Mouse (Mus musculus): ENCODE data around the gene Scn8a.

Gene Scn8a

DNA sequence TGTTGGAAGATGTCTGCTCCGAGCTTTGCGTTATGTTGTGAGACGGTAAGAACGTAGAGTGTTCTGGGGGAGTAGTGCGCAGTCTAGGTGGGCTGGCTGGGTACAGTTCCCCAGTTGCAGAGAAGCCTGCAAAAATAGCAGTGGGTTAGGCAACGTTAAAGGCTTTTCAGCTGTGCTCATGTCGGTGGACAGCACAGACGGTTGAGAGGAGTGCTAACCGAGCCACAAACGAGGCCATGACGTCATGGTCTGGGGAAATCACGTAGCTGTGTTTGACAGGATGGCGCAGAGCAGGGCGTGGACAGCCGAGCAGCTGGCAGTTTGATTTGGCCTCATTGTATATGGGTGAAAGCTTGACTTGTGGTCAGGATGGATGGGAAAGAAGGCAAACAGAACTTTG lies 9.4 kb downstream of the Scn8a start:
- DNase-seq (ENCODE audit: low read depth, low spot score) = no peak

GRCm38 (mm10) chr15:100881385-100881784 lies 11.7 kb downstream of the Scn8a start:
- no peak for DNase-seq (ENCODE audit: low read depth, low spot score)

- no peak for DNase-seq (ENCODE audit: low read depth, low spot score)
Observed at GRCm38 (mm10) chr15:100884481-100884880, 14.8 kb downstream of the Scn8a start.

DNA sequence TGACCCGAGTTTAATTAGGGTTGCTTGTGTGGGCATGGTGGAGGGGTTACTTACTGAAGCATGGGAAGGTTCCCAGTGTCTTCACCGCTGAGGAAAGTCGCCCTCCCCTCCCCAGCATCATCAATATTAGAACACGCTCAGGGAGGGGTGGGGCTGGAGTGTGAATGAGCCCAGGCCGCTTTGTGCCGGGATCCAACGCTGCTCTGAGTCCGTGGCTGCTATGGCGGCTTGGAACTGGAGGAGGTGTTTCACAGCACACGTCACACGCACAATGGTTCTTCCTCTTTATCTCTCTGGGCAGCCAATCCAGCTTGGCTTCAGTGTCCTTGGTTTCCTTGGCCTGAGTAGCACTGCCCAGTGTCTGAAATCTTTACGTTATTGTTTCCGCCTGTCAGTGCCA lies 22.3 kb downstream of the Scn8a start:
- DNase-seq (ENCODE audit: low read depth, low spot score) = no peak

GRCm38 (mm10) chr15:100896502-100896901 lies 26.8 kb downstream of the Scn8a start:
- no peak for DNase-seq (ENCODE audit: low read depth, low spot score)

GRCm38 (mm10) chr15:100903811-100904210 lies 34.2 kb downstream of the Scn8a start:
- no peak for DNase-seq (ENCODE audit: low read depth, low spot score)

- no peak for DNase-seq (ENCODE audit: low read depth, low spot score)
Observed at GRCm38 (mm10) chr15:100905006-100905405, 35.3 kb downstream of the Scn8a start.

DNA sequence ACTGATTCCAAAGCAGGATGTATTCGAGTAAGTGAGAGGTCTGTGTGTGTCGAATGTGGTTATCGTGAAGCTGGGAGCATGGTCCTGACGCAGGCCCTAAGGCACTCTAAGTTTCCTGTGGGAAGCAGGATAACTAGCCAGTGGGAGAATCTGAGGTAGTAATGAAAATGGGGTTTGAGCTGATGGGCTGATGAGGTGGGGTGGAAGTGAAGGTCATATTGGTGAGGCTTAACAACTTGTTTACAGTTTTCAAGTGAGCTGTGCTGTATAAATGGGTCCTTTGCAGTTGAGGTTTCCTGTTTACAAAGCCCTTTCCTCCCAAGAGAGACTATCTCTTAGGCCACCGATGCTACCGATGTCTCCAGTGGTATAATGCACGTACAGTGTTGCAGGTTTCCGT lies 36.1 kb downstream of the Scn8a start:
- no peak for DNase-seq (ENCODE audit: low read depth, low spot score)

DNA sequence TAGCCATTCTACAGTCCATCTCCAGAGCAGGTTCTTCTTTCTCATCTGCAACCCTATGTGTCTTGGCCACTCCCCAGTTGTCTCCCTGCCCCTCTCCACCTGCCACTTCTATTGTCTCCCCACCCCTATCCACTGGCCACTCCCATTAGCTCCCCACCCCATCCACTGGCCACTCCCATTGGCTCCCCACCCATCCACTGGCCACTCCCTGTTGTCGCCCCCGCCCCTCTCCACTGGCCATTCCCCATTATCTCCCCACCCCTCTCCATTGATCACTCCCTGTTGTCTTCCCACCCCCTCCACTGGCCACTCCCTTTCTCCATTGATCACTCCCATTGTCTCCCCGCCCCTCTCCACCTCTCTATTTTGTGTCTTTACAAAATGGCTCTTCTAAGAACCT lies 39.2 kb downstream of the Scn8a start:
- DNase-seq (ENCODE audit: low read depth, low spot score) = no peak

GRCm38 (mm10) chr15:100909734-100910163 lies 40.1 kb downstream of the Scn8a start:
- DNase-seq (ENCODE audit: low read depth, low spot score) = no peak

- DNase-seq (ENCODE audit: low read depth, low spot score) = peak; percentile 83
Observed at GRCm38 (mm10) chr15:100910381-100910841, 40.8 kb downstream of the Scn8a start.

- no peak for DNase-seq (ENCODE audit: low read depth, low spot score)
Observed at GRCm38 (mm10) chr15:100912676-100913266, 43.1 kb downstream of the Scn8a start.

GRCm38 (mm10) chr15:100914734-100915242 lies 45.1 kb downstream of the Scn8a start:
- no peak for DNase-seq (ENCODE audit: low read depth, low spot score)

DNA sequence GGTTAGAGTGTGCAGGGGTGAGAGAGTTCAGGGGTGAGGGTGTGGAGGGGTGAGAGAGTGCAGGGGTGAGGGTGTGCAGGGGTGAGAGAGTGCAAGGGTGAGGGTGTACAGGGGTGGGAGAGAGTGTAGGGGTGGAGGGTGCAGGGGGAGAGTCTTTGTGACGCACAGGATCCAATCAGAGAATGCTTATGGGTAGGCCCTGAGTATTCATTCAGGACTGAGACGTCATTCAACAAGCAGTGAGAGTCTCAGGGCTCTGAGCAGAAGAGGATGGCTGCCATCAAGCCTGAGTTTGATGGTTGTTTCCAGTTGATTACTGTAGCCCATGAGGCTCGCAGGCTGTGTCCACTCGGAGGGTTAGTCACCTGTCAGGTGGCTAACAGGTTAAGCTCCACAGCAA lies 48.4 kb downstream of the Scn8a start:
- DNase-seq (ENCODE audit: low read depth, low spot score) = no peak

- no peak for DNase-seq (ENCODE audit: low read depth, low spot score)
Observed at GRCm38 (mm10) chr15:100922210-100922609, 52.6 kb downstream of the Scn8a start.

- DNase-seq (ENCODE audit: low read depth, low spot score) = peak; percentile 94
Observed at GRCm38 (mm10) chr15:100923476-100923875, 53.8 kb downstream of the Scn8a start.

- DNase-seq (ENCODE audit: low read depth, low spot score) = no peak
Observed at GRCm38 (mm10) chr15:100924941-100925340, 55.3 kb downstream of the Scn8a start.

- no peak for DNase-seq (ENCODE audit: low read depth, low spot score)
Observed at GRCm38 (mm10) chr15:100930477-100930876, 60.8 kb downstream of the Scn8a start.

DNA sequence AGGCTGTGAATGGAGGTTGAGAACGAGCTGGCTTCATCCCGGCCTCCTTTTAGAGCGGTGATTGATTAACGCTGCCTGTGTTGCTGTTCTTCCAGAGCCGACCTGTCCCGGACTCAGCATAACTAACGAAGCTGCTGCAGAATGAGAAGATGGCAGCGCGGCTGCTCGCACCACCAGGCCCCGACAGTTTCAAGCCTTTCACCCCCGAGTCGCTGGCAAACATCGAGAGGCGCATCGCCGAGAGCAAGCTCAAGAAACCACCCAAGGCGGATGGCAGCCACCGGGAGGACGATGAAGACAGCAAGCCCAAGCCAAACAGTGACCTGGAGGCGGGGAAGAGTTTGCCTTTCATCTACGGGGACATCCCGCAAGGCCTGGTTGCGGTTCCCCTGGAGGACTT lies 66.5 kb downstream of the Scn8a start:
- DNase-seq (ENCODE audit: low read depth, low spot score) = no peak

DNA sequence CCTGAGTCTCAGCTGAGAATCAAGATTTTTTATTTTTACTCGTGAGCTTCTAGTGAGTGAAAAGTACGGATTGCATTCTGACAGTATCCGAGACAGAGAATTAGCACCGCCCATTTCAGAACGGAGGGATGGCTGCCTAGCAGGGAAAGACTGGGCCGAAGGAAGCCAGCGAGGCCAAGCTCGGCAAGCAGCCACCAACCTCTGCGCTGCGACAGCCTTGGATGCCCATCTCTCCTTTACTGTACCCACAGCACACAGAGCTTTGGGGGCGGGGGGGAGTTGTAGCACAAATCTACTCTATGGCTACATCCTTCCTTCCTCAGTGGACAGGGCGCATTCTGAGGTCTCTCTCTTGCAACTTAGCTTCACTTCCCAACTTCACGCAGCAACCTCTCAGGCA lies 78.7 kb downstream of the Scn8a start:
- no peak for DNase-seq (ENCODE audit: low read depth, low spot score)

GRCm38 (mm10) chr15:100949169-100949568 lies 79.5 kb downstream of the Scn8a start:
- DNase-seq (ENCODE audit: low read depth, low spot score) = no peak

GRCm38 (mm10) chr15:100951491-100951890 lies 81.8 kb downstream of the Scn8a start:
- DNase-seq (ENCODE audit: low read depth, low spot score) = no peak

DNA sequence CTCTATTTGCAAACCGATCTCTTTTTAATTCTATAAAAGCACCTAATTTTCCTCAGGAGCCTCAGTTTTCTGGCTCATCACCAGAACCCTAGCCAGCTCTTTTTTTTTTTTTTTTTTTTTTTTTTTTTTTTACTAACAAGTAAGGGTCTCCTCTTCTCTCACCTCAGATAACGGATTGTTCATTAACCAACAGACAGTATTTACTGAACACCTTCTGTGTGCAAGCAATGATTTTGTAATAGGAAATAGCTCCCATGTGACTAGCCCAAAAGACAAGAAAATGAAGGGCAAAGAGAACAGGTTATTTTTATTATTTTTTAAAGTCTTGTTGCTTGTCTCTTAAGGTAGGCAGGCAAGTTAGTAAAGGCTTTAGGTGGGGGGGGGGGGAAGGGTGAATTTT lies 82.6 kb downstream of the Scn8a start:
- DNase-seq (ENCODE audit: low read depth, low spot score) = no peak

- no peak for DNase-seq (ENCODE audit: low read depth, low spot score)
Observed at GRCm38 (mm10) chr15:100952854-100953253, 83.2 kb downstream of the Scn8a start.
